ENCODE assay signal across 8 mouse cellular contexts in the genomic region with DNA sequence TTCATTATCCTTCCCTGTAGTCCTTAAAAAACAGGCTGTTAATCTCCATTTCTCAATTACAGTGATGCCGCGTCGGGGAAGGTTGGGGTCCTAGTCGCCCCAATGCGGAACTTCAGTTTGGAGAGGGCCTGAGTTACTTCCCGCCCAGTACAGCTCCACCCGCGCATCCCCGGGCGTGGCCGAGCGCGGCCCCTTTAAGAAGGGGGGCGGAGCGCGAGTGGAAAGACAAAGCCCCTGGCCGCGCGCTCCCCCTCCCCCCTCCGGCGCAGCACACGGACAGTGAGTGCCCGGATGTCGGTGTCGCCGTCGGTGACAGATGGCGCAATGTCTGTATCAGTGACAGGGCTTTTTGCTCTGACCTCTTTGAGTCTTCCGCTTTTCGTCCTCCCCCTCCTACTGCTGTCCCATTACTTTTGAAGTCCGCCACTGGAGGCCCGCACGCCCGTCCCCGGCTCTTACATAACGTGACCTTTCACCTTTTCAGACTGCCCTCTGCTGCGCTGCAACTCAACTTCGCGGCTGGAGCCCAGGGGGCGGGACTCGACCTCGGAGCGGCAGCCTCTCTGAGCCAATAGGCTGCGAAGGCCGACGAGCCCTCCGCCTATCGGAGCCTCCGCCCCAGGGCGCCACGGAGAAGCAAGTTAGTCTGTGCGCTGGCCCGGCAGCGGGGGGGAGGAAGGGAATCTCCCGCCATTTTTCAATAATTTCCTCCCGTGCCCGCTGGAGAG. TPM values are rescaled to one million over a fixed set of nuclear protein-coding genes. Genes with fewer than 3 reads are reported as not detected.
A peak's percentile ranks its signal among the peaks of the same experiment; 100 is the strongest.
DNase-seq lines count a peak whose midpoint lies in the region; ATAC-seq and TF ChIP-seq lines count a peak whose summit lies in the region.

A gene (plus strand): TSS at position 644 of the 728 bp plus-strand sequence.

- H3K9me3 ChIP-seq in forebrain, embryonic 10.5 days = peaks cover 8% of the 10 kb centered on the region
- H3K9me3 ChIP-seq in heart, embryonic 15.5 days (replicated peaks) = no peaks in the 10 kb centered on the region
- no peaks in the 10 kb centered on the region for H3K9me3 ChIP-seq in liver, embryonic 14.5 days (ENCODE audit: control insufficient read depth, low read length)
- H3K9me3 ChIP-seq in neural tube, embryonic 11.5 days (ENCODE audit: control insufficient read depth, low read length) = no peaks in the 10 kb centered on the region
- no peaks in the 10 kb centered on the region for H3K9me3 ChIP-seq in stomach, postnatal 0 days (ENCODE audit: control insufficient read depth, low read length)

- DNase-seq in CD8-positive naive resting alpha-beta T cell, adult 2 months (ENCODE audit: low read depth in 2 of 2, low spot score in 2 of 2) = peak; percentile 95 to 96
- DNase-seq in c-Kit-positive CD71-negative TER-119-negative erythroid progenitor cells, embryonic 14.5 days (ENCODE audit: low read depth) = peak; percentile 95
- DNase-seq in forebrain, embryonic 10.5 days (ENCODE audit: extremely low spot score, low spot score) = peak; percentile 98
- peak; percentile 98 to 100 for DNase-seq in kidney, postnatal 25 days
- peak; percentile 95 for DNase-seq in liver, embryonic 14.5 days (ENCODE audit: low read depth in 3 of 3, low spot score in 3 of 3)
- peak; percentile 99 for DNase-seq in neural tube, embryonic 11.5 days (ENCODE audit: low spot score)
- DNase-seq in stomach, postnatal 0 days (ENCODE audit: low spot score) = peak; percentile 98

- TF ChIP-seq CTCF in liver, embryonic 14.5 days (IDR thresholded peaks at IDR 0.05; ENCODE audit: low read depth) = no peak
- no peak; the same call in 1 of the 2 replicates for TF ChIP-seq CTCF in stomach, postnatal 0 days (IDR thresholded peaks at IDR 0.05; ENCODE audit: low read depth)

- peaks cover 38% of the 10 kb centered on the region for H3K4me1 ChIP-seq in forebrain, embryonic 10.5 days
- peaks cover 27% of the 10 kb centered on the region for H3K4me1 ChIP-seq in heart, embryonic 15.5 days (replicated peaks)
- peaks cover 12 to 15% of the 10 kb centered on the region in 2 experiments for H3K4me1 ChIP-seq in liver, embryonic 14.5 days (replicated peaks; ENCODE audit: control insufficient read depth in 2 of 2, insufficient read depth in 2 of 2, low read length in 1 of 2)
- peaks cover 17% of the 10 kb centered on the region for H3K4me1 ChIP-seq in neural tube, embryonic 11.5 days (ENCODE audit: control insufficient read depth, insufficient read depth, low read length)
- H3K4me1 ChIP-seq in stomach, postnatal 0 days (replicated peaks; ENCODE audit: control insufficient read depth, insufficient read depth) = peaks cover 3% of the 10 kb centered on the region; the same call in 1 of the 2 replicates

- H3K27ac ChIP-seq in forebrain, embryonic 10.5 days = peak within 1 kb of the TSS; percentile 99
- H3K27ac ChIP-seq in heart, embryonic 15.5 days = peak within 1 kb of the TSS; percentile 96
- H3K27ac ChIP-seq in liver, embryonic 14.5 days = peak within 1 kb of the TSS; percentile 87
- H3K27ac ChIP-seq in neural tube, embryonic 11.5 days (ENCODE audit: low read depth, low read length) = peak within 1 kb of the TSS; percentile 97
- peak within 1 kb of the TSS; percentile 95 for H3K27ac ChIP-seq in stomach, postnatal 0 days (replicated peaks)

- no peak for TF ChIP-seq EP300 in liver, embryonic 14.5 days (IDR thresholded peaks at IDR 0.05; ENCODE audit: low read depth)
- TF ChIP-seq EP300 in stomach, postnatal 0 days (optimal IDR thresholded peaks at IDR 0.05) = peak; percentile 93

- H3K4me3 ChIP-seq in forebrain, embryonic 10.5 days = peak within 1 kb of the TSS; percentile 100
- peak within 1 kb of the TSS; percentile 83 for H3K4me3 ChIP-seq in heart, embryonic 15.5 days
- H3K4me3 ChIP-seq in liver, embryonic 14.5 days (ENCODE audit: insufficient read depth in 1 of 2, low read depth in 2 of 2, low read length in 2 of 2) = peak within 1 kb of the TSS; percentile 87 to 89
- H3K4me3 ChIP-seq in neural tube, embryonic 11.5 days (ENCODE audit: low read depth, low read length) = peak within 1 kb of the TSS; percentile 98
- peak within 1 kb of the TSS; percentile 92 for H3K4me3 ChIP-seq in stomach, postnatal 0 days (ENCODE audit: low read depth, low read length)

- H3K4me2 ChIP-seq in heart, embryonic 15.5 days = peak within 1 kb of the TSS; percentile 72
- peak within 1 kb of the TSS; percentile 80 for H3K4me2 ChIP-seq in liver, embryonic 14.5 days (ENCODE audit: low read depth)
- peak within 1 kb of the TSS; percentile 79 for H3K4me2 ChIP-seq in neural tube, embryonic 11.5 days (ENCODE audit: low read depth)
- peak within 1 kb of the TSS; percentile 65 for H3K4me2 ChIP-seq in stomach, postnatal 0 days (replicated peaks; ENCODE audit: low read depth)

- peaks cover 57% of the 10 kb centered on the region for H3K36me3 ChIP-seq in forebrain, embryonic 10.5 days (replicated peaks)
- H3K36me3 ChIP-seq in heart, embryonic 15.5 days = peaks cover 7% of the 10 kb centered on the region
- H3K36me3 ChIP-seq in liver, embryonic 14.5 days (replicated peaks; ENCODE audit: control insufficient read depth, insufficient read depth, low read depth) = peaks cover 26% of the 10 kb centered on the region
- H3K36me3 ChIP-seq in neural tube, embryonic 11.5 days (ENCODE audit: control insufficient read depth, insufficient read depth, low read length) = peaks cover 3% of the 10 kb centered on the region
- H3K36me3 ChIP-seq in stomach, postnatal 0 days (ENCODE audit: control insufficient read depth, insufficient read depth, low read length) = no peaks in the 10 kb centered on the region

- WGBS in forebrain, embryonic 10.5 days = under 1% methylated on average over 57 of the region's 57 CpGs
- under 1% methylated on average over 57 of the region's 57 CpGs for WGBS in heart, embryonic 15.5 days
- under 1% methylated on average over 55 of the region's 57 CpGs for WGBS in liver, embryonic 14.5 days (ENCODE audit: insufficient replicate concordance)
- under 1% methylated on average over 51 of the region's 57 CpGs for WGBS in neural tube, embryonic 11.5 days
- under 1% methylated on average over 54 of the region's 57 CpGs for WGBS in stomach, postnatal 0 days

- no peaks in the 10 kb centered on the region for H3K27me3 ChIP-seq in forebrain, embryonic 10.5 days (ENCODE audit: poor library complexity, severe bottlenecking)
- no peaks in the 10 kb centered on the region for H3K27me3 ChIP-seq in heart, embryonic 15.5 days
- H3K27me3 ChIP-seq in liver, embryonic 14.5 days (ENCODE audit: control insufficient read depth, insufficient read depth, low read length) = no peaks in the 10 kb centered on the region
- H3K27me3 ChIP-seq in neural tube, embryonic 11.5 days (ENCODE audit: control insufficient read depth, insufficient read depth, low read length) = no peaks in the 10 kb centered on the region
- H3K27me3 ChIP-seq in stomach, postnatal 0 days (ENCODE audit: control insufficient read depth, insufficient read depth, low read length) = no peaks in the 10 kb centered on the region

- H3K9ac ChIP-seq in heart, embryonic 15.5 days = peak within 1 kb of the TSS; percentile 93
- peak within 1 kb of the TSS; percentile 86 for H3K9ac ChIP-seq in liver, embryonic 14.5 days (replicated peaks)
- H3K9ac ChIP-seq in neural tube, embryonic 11.5 days (ENCODE audit: low read length) = peak within 1 kb of the TSS; percentile 99
- peak within 1 kb of the TSS; percentile 89 for H3K9ac ChIP-seq in stomach, postnatal 0 days (ENCODE audit: low read length)

- peak; percentile 96 for ATAC-seq in heart, embryonic 15.5 days (replicated peaks; ENCODE audit: insufficient number of reproducible peaks, insufficient read depth, low FRiP score, low read depth)
- ATAC-seq in liver, embryonic 14.5 days (ENCODE audit: insufficient read depth) = peak; percentile 95
- ATAC-seq in neural tube, embryonic 11.5 days (ENCODE audit: insufficient read depth, low FRiP score, low TSS enrichment) = peak; percentile 96
- ATAC-seq in stomach, postnatal 0 days (ENCODE audit: low FRiP score, low TSS enrichment) = peak; percentile 97

RNA-seq across cellular contexts. Expression of the gene that starts here (rescaled TPM):
- 58.0 and 59.1 TPM in 2 replicates for polyA plus RNA-seq in forebrain, embryonic 10.5 days (2016; fragmentation: Nextera tagmentation; extraction: Ambion mirVana)
- polyA plus RNA-seq in heart, embryonic 15.5 days (2015; fragmentation: Nextera tagmentation; extraction: Ambion mirVana) = 20.9 and 25.8 TPM in 2 replicates
- polyA plus RNA-seq in liver, embryonic 14.5 days (2012; rRNA removed) = 14.3 and 20.7 TPM in 2 replicates
- 18.2 and 22.3 TPM in 2 replicates for polyA plus RNA-seq in liver, embryonic 14.5 days (2014; fragmentation: Nextera tagmentation; extraction: Ambion mirVana)
- 60.3 and 66.3 TPM in 2 replicates for polyA plus RNA-seq in neural tube, embryonic 11.5 days (2014; fragmentation: Nextera tagmentation; extraction: Ambion mirVana)
- polyA plus RNA-seq in stomach, postnatal 0 days (2015; fragmentation: Nextera tagmentation; extraction: Ambion mirVana) = 9.6 and 10.2 TPM in 2 replicates

Comparison
In these comparisons a context has a peak if more than half of its experiments do, and no peak if none do; other contexts are left out.
1. Peak in every context shown above with its lines: DNase-seq, ATAC-seq, H3K4me3 ChIP-seq and H3K27ac ChIP-seq.